Comparison of ENCODE assay signal across 9 mouse cellular contexts in genomic region chr11:61176321-61176720, GRCm38 (mm10). TPM values are rescaled to one million over a fixed set of nuclear protein-coding genes. Genes with fewer than 3 reads are reported as not detected.
A peak's percentile ranks its signal among the peaks of the same experiment; 100 is the strongest.
DNase-seq lines count a peak whose midpoint lies in the region; ATAC-seq and TF ChIP-seq lines count a peak whose summit lies in the region.
"Had no signal": no experiment of that assay in that cellular context is flagged by ENCODE, and none has a peak within 500 bp of the region (broad histone marks: within the 10 kb centered on the region; RNA-seq: fewer than 3 reads in every experiment).

No protein-coding gene starts in this region.

- H3K4me2 ChIP-seq in stomach, embryonic 16.5 days (ENCODE audit: low read depth, low read length), result no peak overlapping the region
- no peak overlapping the region for H3K4me2 ChIP-seq in stomach, postnatal 0 days (replicated peaks; ENCODE audit: low read depth)
- H3K4me2 ChIP-seq in midbrain, embryonic 13.5 days (replicated peaks), result no peak overlapping the region; the same call in 1 of the 2 replicates

- H3K27me3 ChIP-seq in stomach, embryonic 16.5 days (ENCODE audit: control insufficient read depth, insufficient read depth, low read length), result no peaks in the 10 kb centered on the region
- no peaks in the 10 kb centered on the region for H3K27me3 ChIP-seq in stomach, postnatal 0 days (ENCODE audit: control insufficient read depth, insufficient read depth, low read length)
- H3K27me3 ChIP-seq in midbrain, embryonic 13.5 days, result no peaks in the 10 kb centered on the region

- H3K9me3 ChIP-seq in stomach, embryonic 16.5 days (replicated peaks; ENCODE audit: control insufficient read depth, low read length), result no peaks in the 10 kb centered on the region
- H3K9me3 ChIP-seq in stomach, postnatal 0 days (ENCODE audit: control insufficient read depth, low read length), result no peaks in the 10 kb centered on the region
- no peaks in the 10 kb centered on the region for H3K9me3 ChIP-seq in midbrain, embryonic 13.5 days

- TF ChIP-seq CTCF in stomach, postnatal 0 days (IDR thresholded peaks at IDR 0.05; ENCODE audit: low read depth), result no peak

- DNase-seq in stomach, postnatal 0 days (ENCODE audit: low spot score), result no peak
- no peak for DNase-seq in right cerebral cortex, postnatal 10 days (ENCODE audit: low spot score in 2 of 2)
- DNase-seq in natural killer cell, adult 2 months (ENCODE audit: low spot score in 2 of 2), result no peak
- DNase-seq: gastrocnemius, postnatal 14 days; kidney, adult 18-20 months had no signal

- peaks cover 11% of the 10 kb centered on the region; the same call in 1 of the 2 replicates for H3K4me1 ChIP-seq in stomach, embryonic 16.5 days (ENCODE audit: control insufficient read depth, insufficient read depth, low read length)
- H3K4me1 ChIP-seq in stomach, postnatal 0 days (replicated peaks; ENCODE audit: control insufficient read depth, insufficient read depth), result no peaks in the 10 kb centered on the region
- peaks cover 28% of the 10 kb centered on the region for H3K4me1 ChIP-seq in midbrain, embryonic 13.5 days (replicated peaks)

- H3K36me3 ChIP-seq in stomach, embryonic 16.5 days (ENCODE audit: control insufficient read depth, insufficient read depth, low read length), result no peaks in the 10 kb centered on the region
- no peaks in the 10 kb centered on the region for H3K36me3 ChIP-seq in stomach, postnatal 0 days (ENCODE audit: control insufficient read depth, insufficient read depth, low read length)
- H3K36me3 ChIP-seq in midbrain, embryonic 13.5 days, result peaks cover 4% of the 10 kb centered on the region; the same call in 1 of the 2 replicates

- H3K9ac ChIP-seq in stomach, embryonic 16.5 days (ENCODE audit: low read length), result no peak overlapping the region
- H3K9ac ChIP-seq in stomach, postnatal 0 days (ENCODE audit: low read length), result no peak overlapping the region
- H3K9ac ChIP-seq in midbrain, embryonic 13.5 days (replicated peaks), result no peak overlapping the region

- H3K27ac ChIP-seq in stomach, embryonic 16.5 days (ENCODE audit: low read length), result 0 out of 2 replicates have a peak overlapping the region, but pooled peaks have one; percentile 21
- no peak overlapping the region for H3K27ac ChIP-seq in stomach, postnatal 0 days (replicated peaks)
- peak overlapping the region; percentile 87 for H3K27ac ChIP-seq in midbrain, embryonic 13.5 days

- H3K4me3 ChIP-seq in stomach, embryonic 16.5 days (replicated peaks; ENCODE audit: low read length), result no peak overlapping the region
- H3K4me3 ChIP-seq in stomach, postnatal 0 days (ENCODE audit: low read depth, low read length), result no peak overlapping the region
- H3K4me3 ChIP-seq in midbrain, embryonic 13.5 days (replicated peaks), result no peak overlapping the region

- no peak for ATAC-seq in stomach, embryonic 16.5 days (ENCODE audit: insufficient read depth, low FRiP score)
- no peak for ATAC-seq in stomach, postnatal 0 days (ENCODE audit: low FRiP score, low TSS enrichment)
- peak; percentile 43 for ATAC-seq in granulocyte monocyte progenitor cell, adult 5-6 weeks (replicated peaks; ENCODE audit: poor library complexity, severe bottlenecking)
- ATAC-seq in midbrain, embryonic 13.5 days, result no peak
- no peak for ATAC-seq in megakaryocyte progenitor cell, adult 5-6 weeks (replicated peaks; ENCODE audit: poor library complexity)

- no peak for TF ChIP-seq EP300 in stomach, postnatal 0 days (optimal IDR thresholded peaks at IDR 0.05)

- 78% methylated on average over 1 of the region's 1 CpGs for WGBS in stomach, embryonic 16.5 days
- WGBS in stomach, postnatal 0 days, result 67% methylated on average over 1 of the region's 1 CpGs
- 92% methylated on average over 1 of the region's 1 CpGs for WGBS in midbrain, embryonic 13.5 days

RNA-seq across cellular contexts. Expression of gene Usp22, which starts 1.5 kb away (rescaled TPM):
- 91.7 and 94.0 TPM in 2 replicates for polyA plus RNA-seq in stomach, embryonic 16.5 days (2015; fragmentation: Nextera tagmentation; extraction: Ambion mirVana)
- 31.9 and 35.6 TPM in 2 replicates for polyA plus RNA-seq in stomach, postnatal 0 days (2015; fragmentation: Nextera tagmentation; extraction: Ambion mirVana)
- total RNA-seq in granulocyte monocyte progenitor cell, adult 5-6 weeks (2014; fragmentation: Nextera tagmentation), result 23.3 and 34.2 TPM in 2 replicates
- total RNA-seq in granulocyte monocyte progenitor cell, adult 5-6 weeks (2017), result 52.4 and 63.5 TPM in 2 replicates
- 368 and 370 TPM in 2 replicates for polyA plus RNA-seq in midbrain, embryonic 13.5 days (2015; fragmentation: Nextera tagmentation; extraction: Ambion mirVana)
- 32.3 and 36.1 TPM in 2 replicates for total RNA-seq in megakaryocyte progenitor cell, adult 5-6 weeks (2015)
- total RNA-seq in megakaryocyte progenitor cell, adult 5-6 weeks (2017), result 54.1 and 79.4 TPM in 2 replicates

RNA-seq across cellular contexts. Expression of gene Aldh3a1, which starts 31.0 kb away (rescaled TPM):
- 0.17 and 0.32 TPM in 2 replicates for polyA plus RNA-seq in stomach, embryonic 16.5 days (2015; fragmentation: Nextera tagmentation; extraction: Ambion mirVana)
- polyA plus RNA-seq in stomach, postnatal 0 days (2015; fragmentation: Nextera tagmentation; extraction: Ambion mirVana), result 3.4 and 3.9 TPM in 2 replicates
- not detected in 2 replicates for total RNA-seq in granulocyte monocyte progenitor cell, adult 5-6 weeks (2014; fragmentation: Nextera tagmentation)
- not detected in 2 replicates for total RNA-seq in granulocyte monocyte progenitor cell, adult 5-6 weeks (2017)
- polyA plus RNA-seq in midbrain, embryonic 13.5 days (2015; fragmentation: Nextera tagmentation; extraction: Ambion mirVana), result not detected in 2 replicates
- total RNA-seq in megakaryocyte progenitor cell, adult 5-6 weeks (2015), result 0.32 TPM in 1 of 2 replicates, not detected in the other
- total RNA-seq in megakaryocyte progenitor cell, adult 5-6 weeks (2017), result 0.34 TPM in 1 of 2 replicates, not detected in the other

RNA-seq across cellular contexts. Expression of gene Tnfrsf13b, which starts 49.8 kb away (rescaled TPM):
- 2.9 TPM in 2 replicates for polyA plus RNA-seq in stomach, embryonic 16.5 days (2015; fragmentation: Nextera tagmentation; extraction: Ambion mirVana)
- 1.9 and 2.6 TPM in 2 replicates for polyA plus RNA-seq in stomach, postnatal 0 days (2015; fragmentation: Nextera tagmentation; extraction: Ambion mirVana)
- total RNA-seq in granulocyte monocyte progenitor cell, adult 5-6 weeks (2014; fragmentation: Nextera tagmentation), result 31.7 and 41.3 TPM in 2 replicates
- 55.8 and 121 TPM in 2 replicates for total RNA-seq in granulocyte monocyte progenitor cell, adult 5-6 weeks (2017)
- 0.77 and 1.0 TPM in 2 replicates for polyA plus RNA-seq in midbrain, embryonic 13.5 days (2015; fragmentation: Nextera tagmentation; extraction: Ambion mirVana)
- total RNA-seq in megakaryocyte progenitor cell, adult 5-6 weeks (2015), result 39.9 and 42.4 TPM in 2 replicates
- 55.3 and 64.2 TPM in 2 replicates for total RNA-seq in megakaryocyte progenitor cell, adult 5-6 weeks (2017)
